ENCODE assay signal across 8 mouse cellular contexts in the genomic region with DNA sequence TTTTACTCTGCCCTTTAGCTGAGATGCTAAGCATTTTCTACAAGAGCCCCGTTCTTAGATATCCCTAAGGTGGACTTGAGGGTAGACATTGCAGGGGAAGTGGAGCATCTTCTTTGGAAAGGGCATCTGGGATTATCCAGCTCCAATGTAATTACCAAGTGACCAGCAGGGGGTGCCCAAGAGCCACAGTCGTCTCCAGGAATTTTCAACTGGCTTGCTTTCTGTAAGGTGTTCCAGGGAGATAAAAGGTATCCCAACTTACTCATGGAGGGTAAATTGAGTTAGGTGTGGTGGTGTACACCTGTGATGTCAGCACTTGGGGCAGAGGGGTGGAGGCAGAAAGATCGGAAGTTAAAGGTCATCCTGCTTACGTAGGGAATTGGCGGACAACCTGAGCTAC. TPM values are rescaled to one million over a fixed set of nuclear protein-coding genes. Genes with fewer than 3 reads are reported as not detected.
DNase-seq lines count a peak whose midpoint lies in the region; TF ChIP-seq lines count a peak whose summit lies in the region.
"Had no signal": no experiment of that assay in that cellular context is flagged by ENCODE, and none has a peak within 500 bp of the region (broad histone marks: within the 10 kb centered on the region; RNA-seq: fewer than 3 reads in every experiment).

No protein-coding gene starts in this region.

- TF ChIP-seq RAD21 in MEL (IDR thresholded peaks at IDR 0.05; ENCODE audit: low read depth, low read length): peak; percentile 78

- H3K79me2 ChIP-seq in MEL (ENCODE audit: control insufficient read depth, insufficient read depth, low read length, poor library complexity): no peaks in the 10 kb centered on the region

- DNase-seq in MEL (ENCODE audit: low read depth, low spot score): peak; percentile 42
- DNase-seq in adrenal gland, postnatal 36 days: peak; percentile 81 to 82
- peak; percentile 79 for DNase-seq in embryonic facial prominence, embryonic 10.5 days (ENCODE audit: low spot score)
- peak; percentile 82 to 90 for DNase-seq in heart, postnatal 36 days
- DNase-seq in layer of hippocampus, postnatal 10 days (ENCODE audit: low spot score in 2 of 2): peak; percentile 86 to 88
- DNase-seq in lung, postnatal 25 days (ENCODE audit: low spot score): peak; percentile 59
- DNase-seq in right cerebral cortex, postnatal 36 days (ENCODE audit: low spot score in 2 of 2): peak; percentile 18 to 32

- no peak for TF ChIP-seq EP300 in MEL (IDR thresholded peaks at IDR 0.05; ENCODE audit: low read depth in 1 of 2, low read length in 2 of 2)

- no peaks in the 10 kb centered on the region for H3K9me3 ChIP-seq in MEL (replicated peaks; ENCODE audit: insufficient read depth, low read length)
- H3K9me3 ChIP-seq in embryonic facial prominence, embryonic 10.5 days: no peaks in the 10 kb centered on the region
- H3K9me3 ChIP-seq: lung, embryonic 15.5 days had no signal

- H3K4me1 ChIP-seq in MEL (ENCODE audit: control insufficient read depth in 1 of 2, insufficient read depth in 2 of 2, low read length in 2 of 2): peaks cover 0 to under 1% of the 10 kb centered on the region in 2 experiments; a peak in 1 of 4 replicates
- H3K4me1 ChIP-seq in embryonic facial prominence, embryonic 10.5 days: peaks cover 10% of the 10 kb centered on the region

- H3K9ac ChIP-seq in MEL (ENCODE audit: control insufficient read depth, low read depth, low read length, poor library complexity, severe bottlenecking): no peak overlapping the region
- H3K9ac ChIP-seq: lung, embryonic 15.5 days had no signal

- intact Hi-C loops in heart, postnatal 36 days (cut with DNase I): loop anchor here (2.0 to 5.0 kb wide), 4 partner anchors 21 to 149 kb away; a partner anchor contains a TSS

- no peaks in the 10 kb centered on the region; a peak in 1 of 4 replicates for H3K36me3 ChIP-seq in MEL (ENCODE audit: control insufficient read depth in 1 of 2, insufficient read depth in 2 of 2, low read length in 2 of 2)
- no peaks in the 10 kb centered on the region for H3K36me3 ChIP-seq in embryonic facial prominence, embryonic 10.5 days (replicated peaks)
- H3K36me3 ChIP-seq: lung, embryonic 15.5 days had no signal

- no peak overlapping the region for H3K27ac ChIP-seq in MEL (ENCODE audit: control insufficient read depth, low read depth, low read length)
- no peak overlapping the region for H3K27ac ChIP-seq in embryonic facial prominence, embryonic 10.5 days (replicated peaks)
- H3K27ac ChIP-seq: lung, embryonic 15.5 days had no signal

- TF ChIP-seq CTCF in MEL (IDR thresholded peaks at IDR 0.05 in 2 of 3, conservative IDR thresholded peaks at IDR 0.05 in 1 of 3; ENCODE audit: control insufficient read depth in 1 of 3, insufficient read depth in 1 of 3, low read depth in 2 of 3, low read length in 3 of 3, poor library complexity in 1 of 3, severe bottlenecking in 1 of 3): peak; percentile 74 to 83 (median 79)

- TF ChIP-seq POLR2A in MEL (IDR thresholded peaks at IDR 0.05; ENCODE audit: control insufficient read depth in 1 of 2, insufficient read depth in 1 of 2, low read depth in 1 of 2, low read length in 2 of 2, poor library complexity in 1 of 2): no peak

- no peaks in the 10 kb centered on the region for H3K27me3 ChIP-seq in MEL (ENCODE audit: control insufficient read depth in 1 of 2, insufficient read depth in 2 of 2, low read length in 2 of 2)
- H3K27me3 ChIP-seq in embryonic facial prominence, embryonic 10.5 days (replicated peaks; ENCODE audit: low read depth, poor library complexity, severe bottlenecking): no peaks in the 10 kb centered on the region
- H3K27me3 ChIP-seq: lung, embryonic 15.5 days had no signal

- WGBS in embryonic facial prominence, embryonic 10.5 days: 24% methylated on average over 5 of the region's 5 CpGs

- H3K4me3 ChIP-seq in MEL (ENCODE audit: control insufficient read depth in 1 of 2, insufficient read depth in 1 of 2, low read depth in 2 of 2, low read length in 2 of 2): no peak overlapping the region
- H3K4me3 ChIP-seq in embryonic facial prominence, embryonic 10.5 days: no peak overlapping the region; the same call in 1 of the 2 replicates
- H3K4me3 ChIP-seq: lung, embryonic 15.5 days had no signal

TF ChIP-seq in MEL, 35 proteins besides CTCF, POLR2A, EP300 and RAD21:
- TF ChIP-seq SMC3 (IDR thresholded peaks at IDR 0.05; ENCODE audit: low read depth, low read length) (peak; percentile 60), ZC3H11A (IDR thresholded peaks at IDR 0.05; ENCODE audit: low read depth, low read length) (peak; percentile 44), E2F4 (IDR thresholded peaks at IDR 0.05; ENCODE audit: borderline replicate concordance, low read depth, low read length) (no peak)

RNA-seq across cellular contexts. Expression of a gene that starts 9.5 kb away (rescaled TPM):
- not detected in 2 replicates for total RNA-seq in MEL (2012; rRNA removed)
- not detected for polyA plus RNA-seq in MEL (2012; ENCODE audit: insufficient read depth in 1 of 2, insufficient read length in 2 of 2, low read depth in 1 of 2, low replicate concordance in 2 of 2, missing spikeins in 1 of 2)
- not detected for total RNA-seq in adrenal gland, postnatal 36 days (2021)
- polyA plus RNA-seq in embryonic facial prominence, embryonic 10.5 days (2016; fragmentation: Nextera tagmentation; extraction: Ambion mirVana): not detected in 2 replicates
- not detected for total RNA-seq in heart, postnatal 36 days (2021)
- not detected for total RNA-seq in layer of hippocampus, postnatal 10 days (2021)
- polyA plus RNA-seq: lung, embryonic 15.5 days had no signal

RNA-seq across cellular contexts. Expression of a gene that starts 13.3 kb away (rescaled TPM):
- not detected in 2 replicates for total RNA-seq in MEL (2012; rRNA removed)
- not detected for polyA plus RNA-seq in MEL (2012; ENCODE audit: insufficient read depth in 1 of 2, insufficient read length in 2 of 2, low read depth in 1 of 2, low replicate concordance in 2 of 2, missing spikeins in 1 of 2)
- not detected for total RNA-seq in adrenal gland, postnatal 36 days (2021)
- not detected in 2 replicates for polyA plus RNA-seq in embryonic facial prominence, embryonic 10.5 days (2016; fragmentation: Nextera tagmentation; extraction: Ambion mirVana)
- not detected for total RNA-seq in heart, postnatal 36 days (2021)
- total RNA-seq in layer of hippocampus, postnatal 10 days (2021): not detected

RNA-seq across cellular contexts. Expression of a gene that starts 24.9 kb away (rescaled TPM):
- 0.04 TPM in 1 of 2 replicates, not detected in the other for total RNA-seq in MEL (2012; rRNA removed)
- under 1 TPM in 1 of 2 experiments, not detected in 1; 0.04 TPM for polyA plus RNA-seq in MEL (2012; ENCODE audit: insufficient read depth in 1 of 2, insufficient read length in 2 of 2, low read depth in 1 of 2, low replicate concordance in 2 of 2, missing spikeins in 1 of 2)
- 100 to 1,000 TPM; 141 to 263 TPM for total RNA-seq in adrenal gland, postnatal 36 days (2021)
- polyA plus RNA-seq in embryonic facial prominence, embryonic 10.5 days (2016; fragmentation: Nextera tagmentation; extraction: Ambion mirVana): 17.4 and 19.6 TPM in 2 replicates
- 100 to 1,000 TPM; 240 to 255 TPM for total RNA-seq in heart, postnatal 36 days (2021)
- total RNA-seq in layer of hippocampus, postnatal 10 days (2021): 10 to 100 TPM; 13.7 to 14.8 TPM

RNA-seq across cellular contexts. Expression of a gene that starts 34.0 kb away (rescaled TPM):
- total RNA-seq in MEL (2012; rRNA removed): not detected in 2 replicates
- polyA plus RNA-seq in MEL (2012; ENCODE audit: insufficient read depth in 1 of 2, insufficient read length in 2 of 2, low read depth in 1 of 2, low replicate concordance in 2 of 2, missing spikeins in 1 of 2): not detected
- total RNA-seq in adrenal gland, postnatal 36 days (2021): not detected
- polyA plus RNA-seq in embryonic facial prominence, embryonic 10.5 days (2016; fragmentation: Nextera tagmentation; extraction: Ambion mirVana): not detected in 2 replicates
- total RNA-seq in heart, postnatal 36 days (2021): not detected
- not detected for total RNA-seq in layer of hippocampus, postnatal 10 days (2021)
- polyA plus RNA-seq: lung, embryonic 15.5 days had no signal

Comparison
In these comparisons a context has a peak if more than half of its experiments do, and no peak if none do; other contexts are left out.
1. DNase-seq: peak in every context shown above with its lines; median percentile 87 in layer of hippocampus, postnatal 10 days; 86 in heart, postnatal 36 days; 82 in adrenal gland, postnatal 36 days; 79 in embryonic facial prominence, embryonic 10.5 days; 59 in lung, postnatal 25 days; 42 in MEL; 25 in right cerebral cortex, postnatal 36 days.
2. RNA of a gene that starts 24.9 kb away (total RNA-seq): 141 to 263 TPM in adrenal gland, postnatal 36 days, 240 to 255 TPM in heart, postnatal 36 days and 13.7 to 14.8 TPM in layer of hippocampus, postnatal 10 days; 0.04 TPM in MEL; every median in the first group is over 10 times any median in the second.